31 mouse cellular contexts compared by ENCODE assay signal in genomic region chr5:121014496-121014895, GRCm38 (mm10). TPM values are rescaled to one million over a fixed set of nuclear protein-coding genes. Genes with fewer than 3 reads are reported as not detected.
"Had no signal": no experiment of that assay in that cellular context is flagged by ENCODE, and none has a peak within 500 bp of the region (broad histone marks: within the 10 kb centered on the region; RNA-seq: fewer than 3 reads in every experiment).

No protein-coding gene starts in this region.

- ATAC-seq: forebrain, embryonic 13.5 days; forebrain, embryonic 14.5 days; forebrain, embryonic 15.5 days; forebrain, embryonic 16.5 days had no signal

- H3K27me3 ChIP-seq: embryonic facial prominence, embryonic 15.5 days; forebrain, embryonic 15.5 days had no signal

- H3K4me1 ChIP-seq: embryonic facial prominence, embryonic 12.5 days; embryonic facial prominence, embryonic 15.5 days had no signal

- H3K4me2 ChIP-seq: embryonic facial prominence, embryonic 12.5 days; embryonic facial prominence, embryonic 13.5 days; embryonic facial prominence, embryonic 15.5 days; forebrain, embryonic 12.5 days; forebrain, embryonic 13.5 days; forebrain, embryonic 15.5 days had no signal

- H3K9me3 ChIP-seq: embryonic facial prominence, embryonic 10.5 days; embryonic facial prominence, embryonic 12.5 days; embryonic facial prominence, embryonic 13.5 days; embryonic facial prominence, embryonic 15.5 days; forebrain, embryonic 10.5 days; forebrain, embryonic 12.5 days; forebrain, embryonic 13.5 days; forebrain, embryonic 15.5 days had no signal

- H3K4me3 ChIP-seq: embryonic facial prominence, embryonic 10.5 days; embryonic facial prominence, embryonic 12.5 days; embryonic facial prominence, embryonic 13.5 days; embryonic facial prominence, embryonic 15.5 days; erythroblast, embryonic 14.5 days; forebrain, embryonic 10.5 days; forebrain, embryonic 12.5 days; forebrain, embryonic 13.5 days; forebrain, embryonic 15.5 days; gastrocnemius, adult 2 months; heart, adult 2 months had no signal

- DNase-seq: cerebellum, adult 9-10 months; cerebellum, adult 9-11 months; cerebellum, postnatal 10 days; cerebellum, postnatal 14 days; cerebellum, postnatal 25 days; cerebellum, postnatal 36 days; embryo, embryonic 11 days; gastrocnemius, adult 2 months; gastrocnemius, postnatal 10 days; gastrocnemius, postnatal 14 days; gastrocnemius, postnatal 25 days; gastrocnemius, postnatal 36 days; heart, adult 11 months; heart, adult 18-20 months; heart, adult 2 months had no signal

- H3K27ac ChIP-seq: embryonic facial prominence, embryonic 10.5 days; embryonic facial prominence, embryonic 12.5 days; embryonic facial prominence, embryonic 13.5 days; embryonic facial prominence, embryonic 15.5 days; forebrain, embryonic 10.5 days; forebrain, embryonic 12.5 days; forebrain, embryonic 13.5 days; forebrain, embryonic 15.5 days; gastrocnemius, adult 2 months; heart, adult 2 months had no signal

- H3K9ac ChIP-seq: embryonic facial prominence, embryonic 12.5 days; embryonic facial prominence, embryonic 13.5 days; embryonic facial prominence, embryonic 15.5 days; forebrain, embryonic 12.5 days; forebrain, embryonic 13.5 days; forebrain, embryonic 15.5 days; forebrain, postnatal 0 days had no signal

- H3K36me3 ChIP-seq: embryonic facial prominence, embryonic 10.5 days; embryonic facial prominence, embryonic 12.5 days; embryonic facial prominence, embryonic 13.5 days; embryonic facial prominence, embryonic 15.5 days; forebrain, embryonic 10.5 days; forebrain, embryonic 12.5 days; forebrain, embryonic 15.5 days had no signal

RNA-seq across cellular contexts. Expression of gene Rph3a, which starts 4.6 kb away (rescaled TPM):
- total RNA-seq: common myeloid progenitor, adult 5-6 weeks; gastrocnemius, adult 18-20 months; gastrocnemius, adult 2 months; gastrocnemius, postnatal 36 days; granulocyte monocyte progenitor cell, adult 5-6 weeks; heart, adult 18-20 months; heart, adult 2 months had no signal
- polyA plus RNA-seq: erythroblast, embryonic 14.5 days; gonadal fat pad, adult 2 months; heart, adult 2 months had no signal
